Mouse (Mus musculus) forebrain, embryonic 15.5 days (tissue): Measurements from ENCODE around the gene H2-Ob. TPM values are rescaled to one million over a fixed set of nuclear protein-coding genes. Genes with fewer than 3 reads are reported as not detected.
"Not testable (repeated sequence)": the region's sequence is repeated elsewhere in the genome, so short reads cannot be mapped to it uniquely, and the experiment has no call there.

ENCODE experiments used
- ATAC-seq: fragments of 200-750 bp; cut with Nextera tagmentation; replicated peaks from 2 replicates; pipeline ENCODE4 v1.8.0; 2017; ENCODE audit warnings: mild to moderate bottlenecking, moderate TSS enrichment, moderate library complexity
- H3K27ac ChIP-seq: fragments of 300-500 bp; sonication (generic); replicated peaks from 2 replicates; pipeline ENCODE4 v1.5.1; 2015; ENCODE audit warnings: mild to moderate bottlenecking, inconsistent platforms
- H3K27me3 ChIP-seq: fragments of 300-500 bp; sonication (generic); 2 replicates; pipeline ENCODE4 v1.6.1; 2015; ENCODE audit warnings: inconsistent platforms
- H3K36me3 ChIP-seq: fragments of 300-500 bp; sonication (generic); 2 replicates; pipeline ENCODE4 v1.6.1; 2015; ENCODE audit warnings: mild to moderate bottlenecking, inconsistent platforms
- H3K4me1 ChIP-seq: fragments of 300-500 bp; sonication (generic); 2 replicates; pipeline ENCODE4 v1.6.1; 2015; ENCODE audit warnings: inconsistent platforms
- H3K4me2 ChIP-seq: fragments of 300-500 bp; sonication (generic); replicated peaks from 2 replicates; pipeline ENCODE4 v1.6.1; 2015; ENCODE audit warnings: mild to moderate bottlenecking, inconsistent platforms
- H3K4me3 ChIP-seq: fragments of 300-500 bp; sonication (generic); 2 replicates; pipeline ENCODE4 v1.5.1; 2015; ENCODE audit warnings: mild to moderate bottlenecking, inconsistent platforms
- H3K9ac ChIP-seq: fragments of 300-500 bp; sonication (generic); replicated peaks from 2 replicates; pipeline ENCODE4 v1.6.1; 2015; ENCODE audit warnings: mild to moderate bottlenecking, inconsistent platforms
- H3K9me3 ChIP-seq: fragments of 300-500 bp; sonication (generic); 2 replicates; pipeline ENCODE4 v1.6.1; 2016; ENCODE audit warnings: inconsistent platforms
- WGBS: fragments of 180-500 bp; shearing (Covaris S2); methylation state at CpG from one replicate; pipeline ENCODE4 v1.1.7; 2015; ENCODE audit warnings: mixed read lengths; 5-methylcytosine and 5-hydroxymethylcytosine counted together
- polyA plus RNA-seq: library from polyadenylated mRNA; unstranded; fragments of >200 nt; fragmentation: Nextera tagmentation; extraction: Ambion mirVana; gene quantifications from 2 replicates; pipeline ENCODE4 v1.2.1, GENCODE M21; 2015

The H2-Ob gene
- polyA plus RNA-seq, 1 experiment from 2014 or later: not detected

DNA sequence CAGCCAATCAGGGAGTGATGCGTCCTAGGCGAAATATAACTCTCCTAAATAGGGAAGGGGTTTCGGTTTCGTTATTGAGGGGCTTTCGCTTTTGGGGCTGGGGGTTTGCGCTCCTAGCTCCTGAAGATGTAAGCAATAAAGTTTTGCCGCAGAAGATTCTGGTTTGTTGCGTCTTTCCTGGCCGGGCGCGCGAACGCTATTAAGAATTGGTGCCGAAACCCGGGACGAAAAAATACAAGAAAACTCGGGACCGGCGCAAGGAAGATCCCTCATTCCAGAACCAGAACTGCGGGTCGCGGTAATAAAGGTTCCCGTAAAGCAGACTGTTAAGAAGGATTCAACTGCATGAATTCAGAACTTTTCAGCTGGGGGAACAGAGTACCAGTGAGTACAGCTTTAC is 12.8 kb upstream of the H2-Ob start:
- not testable (repeated sequence) for H3K4me2 ChIP-seq, H3K9ac ChIP-seq, H3K27me3 ChIP-seq, H3K36me3 ChIP-seq, ATAC-seq, H3K4me3 ChIP-seq, H3K9me3 ChIP-seq, H3K4me1 ChIP-seq, H3K27ac ChIP-seq
- WGBS: 96% methylated on average over 17 of the region's 23 CpGs

DNA sequence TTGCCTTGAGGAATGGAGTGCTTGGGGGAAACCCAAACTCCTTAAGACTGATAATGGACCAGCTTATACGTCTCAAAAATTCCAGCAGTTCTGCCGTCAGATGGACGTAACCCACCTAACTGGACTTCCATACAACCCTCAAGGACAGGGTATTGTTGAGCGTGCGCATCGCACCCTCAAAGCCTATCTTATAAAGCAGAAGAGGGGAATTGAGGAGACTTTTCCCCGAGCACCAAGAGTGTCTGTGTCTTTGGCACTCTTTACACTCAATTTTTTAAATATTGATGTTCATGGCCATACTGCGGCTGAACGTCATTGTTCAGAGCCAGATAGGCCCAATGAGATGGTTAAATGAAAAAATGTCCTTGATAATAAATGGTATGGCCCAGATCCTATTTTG is 7.7 kb upstream of the H2-Ob start:
- ATAC-seq: not testable (repeated sequence)
- WGBS: 94% methylated on average over 7 of the region's 9 CpGs

DNA sequence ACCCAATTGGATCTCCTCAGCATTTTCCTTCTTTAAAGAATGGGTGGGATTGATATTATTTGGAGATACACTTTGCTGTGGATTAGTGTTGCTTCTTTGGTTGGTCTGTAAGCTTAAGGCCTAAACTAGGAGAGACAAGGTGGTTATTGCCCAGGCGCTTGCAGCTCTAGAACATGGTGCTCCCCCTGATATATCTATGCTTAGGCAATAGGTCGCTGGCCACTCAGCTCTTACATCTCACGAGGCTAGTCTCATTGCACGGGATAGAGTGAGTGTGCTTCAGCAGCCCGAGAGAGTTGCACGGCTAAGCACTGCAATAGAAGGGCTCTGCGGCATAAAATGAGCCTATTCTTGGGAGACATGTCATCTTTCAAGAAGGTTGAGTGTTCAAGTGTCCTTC is 6.7 kb upstream of the H2-Ob start:
- not testable (repeated sequence) for ATAC-seq, H3K9me3 ChIP-seq, H3K27me3 ChIP-seq, H3K36me3 ChIP-seq, H3K9ac ChIP-seq, H3K4me1 ChIP-seq, H3K27ac ChIP-seq, H3K4me2 ChIP-seq, H3K4me3 ChIP-seq
- WGBS: 95% methylated on average over 7 of the region's 7 CpGs

More for the DNA sequence above, 7.7 kb upstream of the H2-Ob start:
- H3K36me3 ChIP-seq, H3K27me3 ChIP-seq, H3K4me1 ChIP-seq, H3K27ac ChIP-seq, H3K4me2 ChIP-seq, H3K4me3 ChIP-seq, H3K9ac ChIP-seq, H3K9me3 ChIP-seq: not testable (repeated sequence)

DNA sequence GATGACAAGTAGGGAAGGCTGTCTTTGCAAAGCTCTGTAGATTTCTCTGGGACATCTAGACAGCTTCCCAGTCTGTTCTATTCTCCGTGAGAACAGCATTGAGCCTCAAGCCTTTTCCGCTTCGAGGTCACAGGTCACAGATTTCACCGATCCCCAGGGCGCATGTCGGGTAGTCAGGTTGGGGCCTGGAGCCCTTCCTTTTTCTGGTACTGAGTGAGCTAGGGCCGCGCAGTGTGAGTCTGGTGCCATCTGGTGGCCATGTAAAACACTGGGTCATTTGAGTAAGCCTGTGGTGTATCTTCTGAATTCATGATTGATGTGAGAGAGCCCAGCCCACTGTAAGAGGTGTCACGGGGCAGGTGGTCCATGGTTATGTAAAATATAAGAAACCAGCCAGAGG is 3.8 kb upstream of the H2-Ob start:
- Histone ChIP-seq H3K4me3 (no peak overlapping the region), H3K27me3 (no peaks in the 10 kb centered on the region), H3K9me3 (no peaks in the 10 kb centered on the region), H3K4me2 (no peak overlapping the region), H3K4me1 (no peaks in the 10 kb centered on the region), H3K9ac (no peak overlapping the region), H3K27ac (no peak overlapping the region), H3K36me3 (no peaks in the 10 kb centered on the region)
- 49% methylated on average over 9 of the region's 9 CpGs for WGBS
- ATAC-seq: peak; percentile 60

DNA sequence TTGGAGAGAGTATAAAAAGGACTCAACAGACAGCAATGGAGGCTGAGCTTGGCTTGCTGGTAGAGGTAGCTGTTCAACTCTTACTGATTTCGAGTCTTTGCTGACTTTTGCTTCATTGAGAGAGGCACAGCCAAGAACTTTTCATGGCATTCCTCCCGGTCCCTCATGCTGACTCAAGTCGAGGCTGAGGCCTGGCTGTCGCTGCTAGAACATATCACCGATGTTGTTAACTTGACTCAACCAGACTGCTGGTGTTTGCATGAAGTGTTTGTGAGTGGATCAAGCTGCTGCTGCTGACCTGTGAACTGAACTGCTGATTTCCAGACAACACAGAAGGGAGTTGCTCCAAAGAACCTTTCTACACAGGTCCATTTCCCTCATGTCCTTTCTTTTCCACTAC is 2.0 kb upstream of the H2-Ob start:
- no peaks in the 10 kb centered on the region for H3K9me3 ChIP-seq
- no peak overlapping the region for H3K27ac ChIP-seq
- H3K4me2 ChIP-seq: no peak overlapping the region
- no peak overlapping the region for H3K9ac ChIP-seq
- no peaks in the 10 kb centered on the region for H3K4me1 ChIP-seq
- H3K36me3 ChIP-seq: no peaks in the 10 kb centered on the region
- WGBS: 82% methylated on average over 5 of the region's 5 CpGs
- no peak for ATAC-seq
- H3K27me3 ChIP-seq: no peaks in the 10 kb centered on the region
- no peak overlapping the region for H3K4me3 ChIP-seq

DNA sequence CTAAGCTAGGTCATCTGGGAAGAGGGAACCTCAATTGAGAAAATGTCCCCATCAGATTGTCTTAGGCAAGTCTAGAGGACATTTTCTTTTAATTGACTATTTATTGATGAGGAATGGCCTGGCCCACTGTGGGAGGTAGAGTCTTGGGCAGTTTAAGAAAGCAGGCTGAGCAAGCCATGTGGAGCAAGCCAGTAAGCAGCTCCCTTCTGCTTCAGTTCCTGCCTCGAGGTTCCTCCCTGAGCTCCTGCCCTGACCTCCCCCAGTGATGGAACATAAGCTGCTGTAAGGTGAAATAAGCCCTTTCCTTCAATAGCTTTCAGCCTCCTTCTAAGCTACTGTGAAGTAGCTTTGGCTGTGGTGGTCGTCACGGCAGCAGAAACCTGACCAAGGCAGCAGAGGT is 962 bp upstream of the H2-Ob start:
- Histone ChIP-seq H3K27me3 (no peaks in the 10 kb centered on the region), H3K27ac (no peak overlapping the region), H3K9ac (no peak overlapping the region), H3K9me3 (no peaks in the 10 kb centered on the region), H3K4me2 (no peak overlapping the region), H3K36me3 (no peaks in the 10 kb centered on the region), H3K4me1 (no peaks in the 10 kb centered on the region), H3K4me3 (no peak overlapping the region)
- 82% methylated on average over 3 of the region's 3 CpGs for WGBS
- no peak for ATAC-seq

DNA sequence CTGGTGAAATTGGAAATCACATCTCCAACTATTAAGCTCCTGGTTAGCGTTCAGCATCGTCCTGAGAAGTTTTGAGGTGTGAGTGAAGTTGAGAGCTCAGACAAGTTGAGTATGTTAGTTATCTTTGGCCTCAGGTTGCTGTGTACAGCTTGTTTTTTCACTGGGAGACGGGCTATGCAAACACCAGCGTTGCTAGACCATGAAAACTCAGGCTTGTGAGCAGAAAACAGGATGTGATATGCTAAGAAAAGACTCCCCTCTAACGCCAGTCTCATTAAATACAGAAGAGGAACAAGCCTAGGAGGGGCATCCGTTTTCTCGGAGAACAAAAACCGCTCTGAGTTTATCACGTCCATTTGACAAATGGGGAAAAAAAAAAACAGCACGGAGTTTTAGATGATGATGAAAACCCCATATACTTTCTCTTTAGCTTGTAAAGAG is 918 bp downstream of the H2-Ob start:
- ATAC-seq: no peak
- Histone ChIP-seq H3K9me3 (no peaks in the 10 kb centered on the region), H3K4me2 (no peak overlapping the region), H3K27me3 (no peaks in the 10 kb centered on the region), H3K36me3 (no peaks in the 10 kb centered on the region), H3K27ac (no peak overlapping the region), H3K4me3 (no peak overlapping the region), H3K9ac (no peak overlapping the region), H3K4me1 (no peaks in the 10 kb centered on the region)
- WGBS: 79% methylated on average over 10 of the region's 10 CpGs

DNA sequence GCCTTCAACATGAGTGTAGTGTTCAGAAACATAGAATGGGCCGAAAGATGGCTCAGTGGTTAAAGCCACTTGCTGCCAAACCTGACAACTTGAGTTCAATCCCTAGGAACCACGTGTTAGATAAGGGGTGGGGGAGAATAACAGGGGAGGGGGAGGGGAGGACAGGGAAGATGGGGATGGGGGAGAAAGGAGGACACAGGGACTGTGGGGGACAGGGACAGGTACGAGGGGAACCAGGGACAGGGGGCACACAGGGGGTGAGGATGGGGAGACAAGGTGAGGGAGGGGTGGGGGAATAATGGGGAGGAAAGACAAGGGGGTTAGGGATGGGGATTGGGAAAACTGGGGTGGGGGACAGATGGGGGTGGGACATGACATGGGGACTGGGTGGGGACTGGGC is 1.7 kb downstream of the H2-Ob start:
- no peak for ATAC-seq
- Histone ChIP-seq H3K36me3 (no peaks in the 10 kb centered on the region), H3K9ac (no peak overlapping the region), H3K4me2 (no peak overlapping the region), H3K9me3 (no peaks in the 10 kb centered on the region), H3K27me3 (no peaks in the 10 kb centered on the region), H3K4me3 (no peak overlapping the region), H3K27ac (no peak overlapping the region), H3K4me1 (no peaks in the 10 kb centered on the region)
- WGBS: 67% methylated on average over 3 of the region's 3 CpGs

DNA sequence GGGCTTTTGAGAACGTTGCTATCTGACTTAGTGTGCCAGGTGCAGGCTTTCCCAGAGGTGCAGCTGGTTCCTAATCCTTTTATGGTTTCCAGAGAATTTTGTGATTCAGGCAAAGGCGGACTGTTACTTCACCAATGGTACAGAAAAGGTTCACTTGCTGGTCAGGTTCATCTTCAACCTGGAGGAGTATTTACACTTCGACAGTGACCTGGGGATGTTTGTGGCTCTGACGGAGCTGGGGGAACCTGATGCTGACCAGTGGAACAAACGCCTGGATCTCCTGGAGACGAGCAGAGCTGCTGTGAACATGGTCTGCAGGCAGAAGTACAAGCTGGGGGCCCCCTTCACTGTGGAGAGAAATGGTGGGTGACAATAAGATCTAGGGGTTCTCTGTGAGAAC is 2.2 kb downstream of the H2-Ob start:
- Histone ChIP-seq H3K4me1 (no peaks in the 10 kb centered on the region), H3K27me3 (no peaks in the 10 kb centered on the region), H3K9me3 (no peaks in the 10 kb centered on the region), H3K27ac (no peak overlapping the region), H3K4me3 (no peak overlapping the region), H3K9ac (no peak overlapping the region), H3K4me2 (no peak overlapping the region), H3K36me3 (no peaks in the 10 kb centered on the region)
- 84% methylated on average over 6 of the region's 6 CpGs for WGBS
- ATAC-seq: no peak

DNA sequence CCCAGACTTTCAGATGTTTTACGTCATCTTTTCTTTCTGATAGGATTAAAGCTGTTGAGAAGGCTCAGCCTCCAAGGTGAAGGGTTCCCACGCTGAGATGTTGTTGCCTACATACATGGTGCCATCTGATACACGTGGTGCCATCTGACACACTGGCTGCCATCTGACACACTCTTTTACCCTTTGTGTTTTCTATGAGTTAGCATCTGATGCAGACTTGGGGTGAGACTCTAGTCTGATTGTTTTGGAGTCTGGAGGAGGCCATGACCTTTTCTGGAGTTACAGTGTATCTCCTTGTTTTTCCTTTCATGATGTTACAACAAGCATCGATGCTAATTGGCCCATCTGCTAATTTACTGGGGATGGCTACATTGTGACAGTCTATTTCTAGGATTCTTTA is 6.0 kb downstream of the H2-Ob start:
- no peaks in the 10 kb centered on the region for H3K36me3 ChIP-seq
- no peaks in the 10 kb centered on the region for H3K4me1 ChIP-seq
- H3K27me3 ChIP-seq: no peaks in the 10 kb centered on the region
- WGBS: 77% methylated on average over 4 of the region's 4 CpGs
- no peak overlapping the region for H3K27ac ChIP-seq
- no peak for ATAC-seq
- no peak overlapping the region for H3K4me2 ChIP-seq
- no peak overlapping the region for H3K9ac ChIP-seq
- H3K9me3 ChIP-seq: no peaks in the 10 kb centered on the region
- no peak overlapping the region for H3K4me3 ChIP-seq

DNA sequence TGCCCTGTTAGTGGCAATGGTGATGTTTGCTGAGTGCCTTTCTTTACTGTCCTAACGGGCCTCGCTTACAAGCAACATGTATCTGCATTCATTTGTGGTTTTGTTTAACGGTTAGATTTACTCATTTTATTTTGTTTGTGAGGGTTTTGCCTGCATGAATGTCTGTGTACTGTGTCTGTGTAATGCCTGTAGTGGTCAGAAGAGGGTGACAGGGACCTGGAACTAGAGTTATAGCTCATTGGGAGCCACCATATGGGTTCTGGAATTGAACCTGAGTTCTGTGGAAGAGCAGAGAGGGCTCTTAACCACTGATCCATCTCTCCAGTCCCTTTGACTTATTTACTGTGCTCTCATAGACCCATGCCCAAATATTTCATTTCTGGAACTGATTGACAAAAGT is 8.3 kb downstream of the H2-Ob start:
- H3K27me3 ChIP-seq: no peaks in the 10 kb centered on the region
- no peaks in the 10 kb centered on the region for H3K9me3 ChIP-seq
- H3K36me3 ChIP-seq: no peaks in the 10 kb centered on the region
- H3K4me1 ChIP-seq: no peaks in the 10 kb centered on the region
- no peak overlapping the region for H3K9ac ChIP-seq
- no peak overlapping the region for H3K4me3 ChIP-seq
- no peak overlapping the region for H3K4me2 ChIP-seq
- no peak for ATAC-seq
- no peak overlapping the region for H3K27ac ChIP-seq
- 80% methylated on average over 3 of the region's 3 CpGs for WGBS

DNA sequence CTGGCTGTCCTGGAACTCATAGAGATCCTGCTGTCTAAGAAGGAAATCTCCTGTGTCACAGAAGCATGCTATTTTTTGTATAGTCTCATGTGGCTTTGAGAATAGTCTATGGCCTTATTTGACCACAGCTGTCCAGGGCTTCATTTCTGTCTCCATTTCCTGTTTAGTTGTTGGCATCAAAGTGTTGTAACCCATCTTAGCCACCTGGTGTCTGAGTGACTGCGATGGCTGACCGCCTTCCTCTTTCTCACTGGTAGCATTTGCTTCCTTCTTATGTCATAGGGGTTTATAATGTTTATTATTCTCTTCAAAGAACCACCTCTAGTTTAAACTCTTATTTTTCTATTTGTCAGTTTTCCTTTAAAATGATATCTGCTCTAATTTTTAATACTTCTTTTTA is 10.1 kb downstream of the H2-Ob start:
- no peaks in the 10 kb centered on the region for H3K9me3 ChIP-seq
- no peak overlapping the region for H3K4me2 ChIP-seq
- H3K36me3 ChIP-seq: no peaks in the 10 kb centered on the region
- no peaks in the 10 kb centered on the region for H3K4me1 ChIP-seq
- no peak for ATAC-seq
- H3K27ac ChIP-seq: no peak overlapping the region
- 67% methylated on average over 2 of the region's 2 CpGs for WGBS
- H3K27me3 ChIP-seq: no peaks in the 10 kb centered on the region
- no peak overlapping the region for H3K9ac ChIP-seq
- no peak overlapping the region for H3K4me3 ChIP-seq

DNA sequence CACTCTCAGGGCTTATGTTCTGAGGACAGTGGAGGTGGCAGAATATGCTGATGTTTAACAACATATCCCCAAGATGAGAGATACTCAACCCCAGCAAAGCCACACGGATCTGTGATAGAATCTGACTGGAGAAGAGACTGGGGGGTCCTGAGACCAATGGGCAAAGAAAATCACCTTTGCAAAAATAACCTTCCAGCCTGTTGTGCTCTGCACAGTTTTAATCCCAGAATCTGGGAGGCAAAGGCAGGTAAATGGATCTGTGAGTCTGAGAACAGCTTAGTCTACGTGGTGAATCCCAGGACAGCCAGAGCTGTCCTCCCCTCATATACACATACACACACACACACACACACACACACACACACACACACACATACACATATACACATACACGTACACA is 10.7 kb downstream of the H2-Ob start:
- H3K4me1 ChIP-seq: no peaks in the 10 kb centered on the region
- no peak overlapping the region for H3K9ac ChIP-seq
- H3K27ac ChIP-seq: no peak overlapping the region
- H3K27me3 ChIP-seq: no peaks in the 10 kb centered on the region
- no peak overlapping the region for H3K4me2 ChIP-seq
- ATAC-seq: no peak
- no peaks in the 10 kb centered on the region for H3K36me3 ChIP-seq
- WGBS: 47% methylated on average over 3 of the region's 3 CpGs
- H3K4me3 ChIP-seq: no peak overlapping the region
- H3K9me3 ChIP-seq: no peaks in the 10 kb centered on the region
